Mouse (Mus musculus): Measurements from ENCODE around the gene Magohb. TPM values are rescaled to one million over a fixed set of nuclear protein-coding genes. Genes with fewer than 3 reads are reported as not detected.
A peak's percentile ranks its signal among the peaks of the same experiment; 100 is the strongest.

Gene Magohb
- polyA plus RNA-seq (2015; fragmentation: Nextera tagmentation; extraction: Ambion mirVana) = 36.8 and 37.3 TPM in 2 replicates

GRCm38 (mm10) chr6:131292991-131293788, at the start of gene Magohb:
Gene Magohb, minus strand, starts transcription at chr6:131293244.
- peak within 1 kb of the TSS; percentile 76 for H3K9ac ChIP-seq (replicated peaks; ENCODE audit: low read depth)

GRCm38 (mm10) chr6:131340082-131340481, 47.0 kb upstream of the Magohb start:
- Histone ChIP-seq H3K4me3 (ENCODE audit: low read depth, low read length) (no peak overlapping the region), H3K27ac (ENCODE audit: low read length) (no peak overlapping the region), H3K9ac (replicated peaks; ENCODE audit: low read depth) (no peak overlapping the region), H3K9me3 (ENCODE audit: low read length) (no peaks in the 10 kb centered on the region), H3K4me2 (replicated peaks; ENCODE audit: low read depth, low read length) (no peak overlapping the region), H3K36me3 (ENCODE audit: insufficient read depth, low read length) (no peaks in the 10 kb centered on the region), H3K4me1 (ENCODE audit: insufficient read depth, low read depth, low read length) (no peaks in the 10 kb centered on the region), H3K27me3 (replicated peaks; ENCODE audit: insufficient read depth, low read length) (no peaks in the 10 kb centered on the region)
- WGBS = 46% methylated on average over 3 of the region's 3 CpGs
- DNase-seq (ENCODE audit: low spot score) = no peak
- TF ChIP-seq CTCF (IDR thresholded peaks at IDR 0.05) = no peak
- TF ChIP-seq EP300 (IDR thresholded peaks at IDR 0.05) = no peak
- ATAC-seq = no peak

More at GRCm38 (mm10) chr6:131292991-131293788, at the start of gene Magohb:
- no peaks in the 10 kb centered on the region for H3K4me1 ChIP-seq (ENCODE audit: insufficient read depth, low read depth, low read length)
- 3% methylated on average over 51 of the region's 51 CpGs for WGBS
- TF ChIP-seq EP300 (IDR thresholded peaks at IDR 0.05) (no peak), CTCF (IDR thresholded peaks at IDR 0.05) (no peak)
- peak within 1 kb of the TSS; percentile 82 for H3K27ac ChIP-seq (ENCODE audit: low read length)
- no peaks in the 10 kb centered on the region for H3K9me3 ChIP-seq (ENCODE audit: low read length)
- peak within 1 kb of the TSS; percentile 75 for H3K4me3 ChIP-seq (ENCODE audit: low read depth, low read length)
- ATAC-seq (peak; percentile 89), DNase-seq (ENCODE audit: low spot score) (peak; percentile 85)
- peak within 1 kb of the TSS; percentile 64 for H3K4me2 ChIP-seq (replicated peaks; ENCODE audit: low read depth, low read length)
- H3K27me3 ChIP-seq (replicated peaks; ENCODE audit: insufficient read depth, low read length) = no peaks in the 10 kb centered on the region
- H3K36me3 ChIP-seq (ENCODE audit: insufficient read depth, low read length) = no peaks in the 10 kb centered on the region; the same call in 1 of the 2 replicates

GRCm38 (mm10) chr6:131339309-131339708, 46.3 kb upstream of the Magohb start:
- Histone ChIP-seq H3K27ac (ENCODE audit: low read length) (no peak overlapping the region), H3K4me3 (ENCODE audit: low read depth, low read length) (no peak overlapping the region), H3K27me3 (replicated peaks; ENCODE audit: insufficient read depth, low read length) (no peaks in the 10 kb centered on the region), H3K36me3 (ENCODE audit: insufficient read depth, low read length) (no peaks in the 10 kb centered on the region), H3K9ac (replicated peaks; ENCODE audit: low read depth) (no peak overlapping the region), H3K4me2 (replicated peaks; ENCODE audit: low read depth, low read length) (no peak overlapping the region), H3K4me1 (ENCODE audit: insufficient read depth, low read depth, low read length) (no peaks in the 10 kb centered on the region), H3K9me3 (ENCODE audit: low read length) (no peaks in the 10 kb centered on the region)
- ATAC-seq (no peak), DNase-seq (ENCODE audit: low spot score) (no peak)
- TF ChIP-seq CTCF (IDR thresholded peaks at IDR 0.05) = no peak
- no peak for TF ChIP-seq EP300 (IDR thresholded peaks at IDR 0.05)
- WGBS = 70% methylated on average over 3 of the region's 3 CpGs

GRCm38 (mm10) chr6:131338787-131339186, 45.7 kb upstream of the Magohb start:
- WGBS = 62% methylated on average over 1 of the region's 1 CpGs
- Histone ChIP-seq H3K4me1 (ENCODE audit: insufficient read depth, low read depth, low read length) (no peaks in the 10 kb centered on the region), H3K27ac (ENCODE audit: low read length) (no peak overlapping the region), H3K4me3 (ENCODE audit: low read depth, low read length) (no peak overlapping the region), H3K27me3 (replicated peaks; ENCODE audit: insufficient read depth, low read length) (no peaks in the 10 kb centered on the region), H3K36me3 (ENCODE audit: insufficient read depth, low read length) (no peaks in the 10 kb centered on the region), H3K9me3 (ENCODE audit: low read length) (no peaks in the 10 kb centered on the region), H3K9ac (replicated peaks; ENCODE audit: low read depth) (no peak overlapping the region), H3K4me2 (replicated peaks; ENCODE audit: low read depth, low read length) (no peak overlapping the region)
- TF ChIP-seq CTCF (IDR thresholded peaks at IDR 0.05) (no peak), EP300 (IDR thresholded peaks at IDR 0.05) (no peak)
- no peak for DNase-seq (ENCODE audit: low spot score)
- ATAC-seq = no peak

- DNase-seq (ENCODE audit: low spot score) = no peak
- Histone ChIP-seq H3K27ac (ENCODE audit: low read length) (no peak overlapping the region), H3K4me2 (replicated peaks; ENCODE audit: low read depth, low read length) (no peak overlapping the region), H3K36me3 (ENCODE audit: insufficient read depth, low read length) (no peaks in the 10 kb centered on the region), H3K9ac (replicated peaks; ENCODE audit: low read depth) (no peak overlapping the region), H3K27me3 (replicated peaks; ENCODE audit: insufficient read depth, low read length) (no peaks in the 10 kb centered on the region), H3K9me3 (ENCODE audit: low read length) (no peaks in the 10 kb centered on the region), H3K4me3 (ENCODE audit: low read depth, low read length) (no peak overlapping the region), H3K4me1 (ENCODE audit: insufficient read depth, low read depth, low read length) (no peaks in the 10 kb centered on the region)
- TF ChIP-seq EP300 (IDR thresholded peaks at IDR 0.05) (no peak), CTCF (IDR thresholded peaks at IDR 0.05) (no peak)
- ATAC-seq = no peak
- 83% methylated on average over 2 of the region's 2 CpGs for WGBS
These were observed 34.0 kb upstream of the Magohb start for GRCm38 (mm10) chr6:131327076-131327475.

GRCm38 (mm10) chr6:131321854-131322639, 29.0 kb upstream of the Magohb start:
- Histone ChIP-seq H3K4me3 (ENCODE audit: low read depth, low read length) (no peak overlapping the region), H3K27me3 (replicated peaks; ENCODE audit: insufficient read depth, low read length) (no peaks in the 10 kb centered on the region), H3K36me3 (ENCODE audit: insufficient read depth, low read length) (no peaks in the 10 kb centered on the region), H3K4me2 (replicated peaks; ENCODE audit: low read depth, low read length) (no peak overlapping the region), H3K4me1 (ENCODE audit: insufficient read depth, low read depth, low read length) (no peaks in the 10 kb centered on the region), H3K9me3 (ENCODE audit: low read length) (no peaks in the 10 kb centered on the region), H3K9ac (replicated peaks; ENCODE audit: low read depth) (no peak overlapping the region), H3K27ac (ENCODE audit: low read length) (no peak overlapping the region)
- ATAC-seq (no peak), DNase-seq (ENCODE audit: low spot score) (no peak)
- 53% methylated on average over 3 of the region's 3 CpGs for WGBS
- TF ChIP-seq CTCF (IDR thresholded peaks at IDR 0.05) = no peak
- no peak for TF ChIP-seq EP300 (IDR thresholded peaks at IDR 0.05)

All from lung, postnatal 0 days (tissue).